Mouse (Mus musculus) hindbrain, embryonic 14.5 days (tissue): ENCODE data around the gene Mbnl2. TPM values are rescaled to one million over a fixed set of nuclear protein-coding genes. Genes with fewer than 3 reads are reported as not detected.
A peak's percentile ranks its signal among the peaks of the same experiment; 100 is the strongest.

Source experiments
- ATAC-seq: fragments of 200-750 bp; cut with Nextera tagmentation; 2 replicates; pipeline ENCODE4 v1.8.0; 2017; ENCODE audit warnings: moderate number of reproducible peaks, mild to moderate bottlenecking, moderate TSS enrichment, moderate library complexity; ENCODE audit not compliant: low FRiP score
- DNase-seq: peaks from one replicate; pipeline ENCODE4 v3.0.0-alpha.2; 2015; ENCODE audit warnings: low spot score
- H3K27ac ChIP-seq: fragments of 300-500 bp; sonication (generic); 2 replicates; pipeline ENCODE4 v1.5.1; 2014; ENCODE audit warnings: mild to moderate bottlenecking, moderate library complexity
- H3K27me3 ChIP-seq: fragments of 300-500 bp; sonication (generic); 2 replicates; pipeline ENCODE4 v1.6.1; 2014; ENCODE audit warnings: mild to moderate bottlenecking, low read length, mixed read lengths; ENCODE audit not compliant: control insufficient read depth, insufficient read depth
- H3K36me3 ChIP-seq: fragments of 300-500 bp; sonication (generic); replicated peaks from 2 replicates; pipeline ENCODE4 v1.6.1; 2014; ENCODE audit not compliant: control insufficient read depth, insufficient read depth
- H3K4me1 ChIP-seq: fragments of 300-500 bp; sonication (generic); replicated peaks from 2 replicates; pipeline ENCODE4 v1.6.1; 2014; ENCODE audit warnings: antibody characterized with exemption, low read length, mixed read lengths; ENCODE audit not compliant: control insufficient read depth, insufficient read depth
- H3K4me2 ChIP-seq: fragments of 300-500 bp; sonication (generic); replicated peaks from 2 replicates; pipeline ENCODE4 v1.6.1; 2014; ENCODE audit warnings: mild to moderate bottlenecking, moderate library complexity
- H3K4me3 ChIP-seq: fragments of 300-500 bp; sonication (generic); replicated peaks from 2 replicates; pipeline ENCODE4 v1.5.1; 2014; ENCODE audit warnings: mild to moderate bottlenecking, low read length
- H3K9ac ChIP-seq: fragments of 300-500 bp; sonication (generic); 2 replicates; pipeline ENCODE4 v1.6.1; 2014
- H3K9me3 ChIP-seq: fragments of 300-500 bp; sonication (generic); 2 replicates; pipeline ENCODE4 v1.6.1; 2016; ENCODE audit warnings: low read length; ENCODE audit not compliant: control insufficient read depth
- whole genome bisulfite sequencing: fragments of 180-500 bp; shearing (Covaris S2); extraction: QIAGEN DNeasy Blood & Tissue Kit; methylation state at CpG from one replicate; pipeline ENCODE4 v1.1.7; 2014; 5-methylcytosine and 5-hydroxymethylcytosine counted together
- polyA plus RNA-seq: library from polyadenylated mRNA; unstranded; fragments of >200 nt; fragmentation: Nextera tagmentation; extraction: Ambion mirVana; gene quantifications from 2 replicates; pipeline ENCODE4 v1.2.1, GENCODE M21; 2014

Mbnl2 gene
- polyA plus RNA-seq, 1 experiment from 2014 or later, result 24.4 TPM

DNA sequence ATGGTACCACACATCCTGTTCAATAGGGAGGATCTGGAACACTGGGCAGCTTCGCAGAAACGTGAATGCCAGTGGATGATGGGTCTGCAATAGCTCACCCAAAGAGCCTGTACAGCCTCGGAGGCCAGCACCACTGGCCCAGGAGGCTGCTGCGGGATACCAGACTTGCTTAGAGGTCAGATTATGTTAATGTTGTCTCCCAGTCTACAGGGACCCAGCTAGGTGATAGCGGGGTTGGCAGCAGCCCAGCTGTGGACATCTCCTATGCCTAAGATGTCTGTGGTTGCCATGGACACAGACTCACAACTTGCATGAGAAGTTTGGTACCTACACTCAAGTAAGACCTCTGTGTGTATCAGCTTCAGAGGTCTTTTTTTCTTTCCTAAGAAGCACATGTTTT, 9.0 kb downstream of the Mbnl2 start:
- H3K36me3 ChIP-seq, result no peaks in the 10 kb centered on the region
- H3K4me2 ChIP-seq, result no peak overlapping the region
- H3K27ac ChIP-seq, result no peak overlapping the region
- WGBS, result 80% methylated on average over 5 of the region's 5 CpGs
- no peaks in the 10 kb centered on the region for H3K9me3 ChIP-seq
- ATAC-seq (no peak), DNase-seq (no peak)
- H3K4me3 ChIP-seq, result no peak overlapping the region
- no peaks in the 10 kb centered on the region for H3K27me3 ChIP-seq
- no peak overlapping the region for H3K9ac ChIP-seq
- H3K4me1 ChIP-seq, result peaks cover 7% of the 10 kb centered on the region

- H3K4me2 ChIP-seq, result no peak overlapping the region
- 63% methylated on average over 21 of the region's 21 CpGs for WGBS
- ATAC-seq (no peak), DNase-seq (no peak)
- H3K4me3 ChIP-seq, result no peak overlapping the region
- no peaks in the 10 kb centered on the region for H3K27me3 ChIP-seq
- no peak overlapping the region for H3K9ac ChIP-seq
- 0 out of 2 replicates have a peak overlapping the region, but pooled peaks have one; percentile 20 for H3K27ac ChIP-seq
- H3K36me3 ChIP-seq, result no peaks in the 10 kb centered on the region
- no peaks in the 10 kb centered on the region for H3K9me3 ChIP-seq
- peaks cover 4% of the 10 kb centered on the region; the same call in 1 of the 2 replicates for H3K4me1 ChIP-seq
Measured at GRCm38 (mm10) chr14:120287121-120287986, 11.9 kb downstream of the Mbnl2 start.

DNA sequence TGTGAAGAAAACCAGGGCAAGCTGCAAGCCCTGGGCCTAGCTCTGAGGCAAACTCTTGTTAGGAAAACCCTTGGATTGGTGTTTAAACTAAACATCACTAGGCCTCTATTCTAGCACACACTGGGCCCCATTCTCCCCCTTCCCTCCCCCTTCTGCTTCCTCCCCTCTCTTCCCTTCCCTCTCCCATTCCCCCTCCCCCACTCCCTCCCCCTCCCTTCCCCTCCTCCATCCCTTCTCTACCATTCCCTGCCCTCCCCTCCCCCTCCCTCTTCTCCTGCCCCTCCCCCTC, 12.5 kb downstream of the Mbnl2 start:
- DNase-seq, result no peak
- no peaks in the 10 kb centered on the region for H3K36me3 ChIP-seq
- no peaks in the 10 kb centered on the region for H3K9me3 ChIP-seq
- H3K27ac ChIP-seq, result 0 out of 2 replicates have a peak overlapping the region, but pooled peaks have one; percentile 20
- H3K27me3 ChIP-seq, result no peaks in the 10 kb centered on the region
- peaks cover 4% of the 10 kb centered on the region; the same call in 1 of the 2 replicates for H3K4me1 ChIP-seq
- no peak for ATAC-seq
- no peak overlapping the region for H3K9ac ChIP-seq
- H3K4me3 ChIP-seq, result no peak overlapping the region
- H3K4me2 ChIP-seq, result no peak overlapping the region

- DNase-seq, result no peak
Measured at GRCm38 (mm10) chr14:120288378-120289002, 13.0 kb downstream of the Mbnl2 start.

DNA sequence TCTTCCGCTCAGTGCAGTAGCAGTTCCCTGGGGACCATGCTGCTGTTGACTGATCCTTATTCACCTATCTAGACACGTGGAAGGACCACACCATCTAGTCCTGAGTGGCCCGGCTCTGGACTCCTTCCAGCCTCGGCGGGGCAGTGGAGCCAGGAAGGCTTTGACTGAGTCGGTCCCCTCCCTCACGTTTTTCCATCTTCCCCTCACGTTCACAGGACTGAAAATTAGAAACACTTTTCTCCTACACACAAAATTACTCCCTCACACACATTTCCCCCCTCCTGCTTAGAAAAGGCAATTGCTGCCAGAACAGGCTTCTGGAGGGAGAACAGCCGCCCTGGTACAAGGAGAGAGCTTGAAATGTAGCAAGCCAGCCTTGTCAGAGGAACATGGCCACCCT, 13.6 kb downstream of the Mbnl2 start:
- Histone ChIP-seq H3K4me1 (peaks cover 4% of the 10 kb centered on the region; the same call in 1 of the 2 replicates), H3K4me2 (no peak overlapping the region), H3K9ac (no peak overlapping the region), H3K27ac (no peak overlapping the region), H3K4me3 (no peak overlapping the region), H3K9me3 (no peaks in the 10 kb centered on the region), H3K27me3 (no peaks in the 10 kb centered on the region), H3K36me3 (no peaks in the 10 kb centered on the region)
- 85% methylated on average over 9 of the region's 9 CpGs for WGBS
- no peak for DNase-seq
- ATAC-seq, result no peak

More at GRCm38 (mm10) chr14:120288378-120289002, 13.0 kb downstream of the Mbnl2 start:
- H3K4me1 ChIP-seq, result peaks cover 4% of the 10 kb centered on the region; the same call in 1 of the 2 replicates
- no peak for ATAC-seq
- no peaks in the 10 kb centered on the region for H3K9me3 ChIP-seq
- no peaks in the 10 kb centered on the region for H3K36me3 ChIP-seq
- no peaks in the 10 kb centered on the region for H3K27me3 ChIP-seq
- no peak overlapping the region for H3K4me3 ChIP-seq
- H3K9ac ChIP-seq, result no peak overlapping the region
- no peak overlapping the region for H3K27ac ChIP-seq
- 90% methylated on average over 10 of the region's 10 CpGs for WGBS
- H3K4me2 ChIP-seq, result no peak overlapping the region

GRCm38 (mm10) chr14:120289528-120289927, 14.1 kb downstream of the Mbnl2 start:
- Histone ChIP-seq H3K27ac (no peak overlapping the region), H3K4me3 (no peak overlapping the region), H3K36me3 (no peaks in the 10 kb centered on the region), H3K27me3 (no peaks in the 10 kb centered on the region), H3K9ac (no peak overlapping the region), H3K4me2 (no peak overlapping the region), H3K4me1 (peaks cover 4% of the 10 kb centered on the region; the same call in 1 of the 2 replicates), H3K9me3 (no peaks in the 10 kb centered on the region)
- no peak for DNase-seq
- WGBS, result 86% methylated on average over 7 of the region's 7 CpGs
- no peak for ATAC-seq

DNA sequence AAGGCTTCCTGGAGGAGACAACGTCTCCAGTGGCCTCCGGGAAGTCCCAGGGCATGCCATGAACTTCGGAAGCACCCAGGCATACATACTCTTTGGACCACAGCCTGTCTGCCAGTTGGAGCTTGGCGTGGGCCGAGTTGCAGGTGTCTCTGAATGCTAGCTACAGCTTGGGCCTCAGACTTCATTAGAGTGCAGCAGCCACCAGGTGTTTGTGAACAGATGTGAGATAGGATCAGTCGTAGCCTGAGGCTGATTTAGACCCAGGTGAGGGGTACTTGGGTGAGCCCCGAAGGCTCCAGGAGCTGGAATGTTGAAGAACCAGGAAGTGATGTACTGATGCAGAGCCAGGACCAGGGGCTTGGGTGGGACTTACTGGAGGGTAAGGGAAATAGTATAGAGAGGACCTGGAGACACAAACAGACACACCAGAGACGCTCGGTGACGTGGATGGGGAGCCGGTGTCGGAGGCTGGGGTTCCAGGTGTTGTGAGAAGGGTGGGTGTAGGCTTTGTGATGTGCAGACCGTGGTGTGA, 15.8 kb downstream of the Mbnl2 start:
- 94% methylated on average over 13 of the region's 13 CpGs for WGBS
- ATAC-seq, result no peak

DNA sequence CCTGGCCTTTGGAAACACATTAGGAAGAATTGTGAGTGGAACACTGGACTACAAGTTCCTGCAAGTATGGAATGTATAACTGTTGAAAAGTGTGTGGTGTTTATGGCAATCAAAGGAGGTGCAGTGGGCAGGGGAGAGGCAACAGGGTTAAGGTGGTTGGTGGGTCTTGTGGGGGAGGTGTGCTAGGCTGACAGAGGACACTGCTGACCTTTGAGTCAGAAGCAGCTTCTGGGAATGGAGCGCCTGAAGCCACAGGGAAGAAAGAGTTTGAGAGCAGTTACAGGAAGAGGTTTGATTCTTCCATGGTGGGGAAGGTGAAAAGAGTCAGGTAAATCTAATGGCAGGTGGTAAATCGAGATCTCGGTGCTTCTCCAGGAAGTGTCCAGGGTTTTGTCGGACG, 16.7 kb downstream of the Mbnl2 start:
- WGBS, result 89% methylated on average over 5 of the region's 5 CpGs
- ATAC-seq, result no peak

More for the DNA sequence above, 15.8 kb downstream of the Mbnl2 start:
- Histone ChIP-seq H3K4me1 (peaks cover 5% of the 10 kb centered on the region), H3K4me3 (no peak overlapping the region), H3K4me2 (no peak overlapping the region), H3K9me3 (no peaks in the 10 kb centered on the region), H3K27me3 (no peaks in the 10 kb centered on the region), H3K9ac (no peak overlapping the region), H3K27ac (no peak overlapping the region), H3K36me3 (no peaks in the 10 kb centered on the region)
- DNase-seq, result no peak

GRCm38 (mm10) chr14:120292617-120293195, 17.2 kb downstream of the Mbnl2 start:
- Histone ChIP-seq H3K36me3 (no peaks in the 10 kb centered on the region), H3K4me1 (peaks cover 15% of the 10 kb centered on the region), H3K9me3 (no peaks in the 10 kb centered on the region), H3K27me3 (no peaks in the 10 kb centered on the region), H3K4me2 (no peak overlapping the region), H3K27ac (no peak overlapping the region), H3K9ac (no peak overlapping the region), H3K4me3 (no peak overlapping the region)
- DNase-seq (no peak), ATAC-seq (no peak)
- 81% methylated on average over 6 of the region's 6 CpGs for WGBS

More for the DNA sequence above, 16.7 kb downstream of the Mbnl2 start:
- no peaks in the 10 kb centered on the region for H3K9me3 ChIP-seq
- H3K4me1 ChIP-seq, result peaks cover 14% of the 10 kb centered on the region
- H3K9ac ChIP-seq, result no peak overlapping the region
- no peak for DNase-seq
- H3K27ac ChIP-seq, result no peak overlapping the region
- H3K36me3 ChIP-seq, result no peaks in the 10 kb centered on the region
- H3K4me2 ChIP-seq, result no peak overlapping the region
- no peak overlapping the region for H3K4me3 ChIP-seq
- H3K27me3 ChIP-seq, result no peaks in the 10 kb centered on the region
